Mouse (Mus musculus) intestine, embryonic 16.5 days (tissue): ENCODE measurements around the gene Olfr46. TPM values are rescaled to one million over a fixed set of nuclear protein-coding genes. Genes with fewer than 3 reads are reported as not detected.
"Not testable (repeated sequence)": the region's sequence is repeated elsewhere in the genome, so short reads cannot be mapped to it uniquely, and the experiment has no call there.

Source experiments
- ATAC-seq: fragments of 200-750 bp; cut with Nextera tagmentation; 2 replicates; pipeline ENCODE4 v1.8.0; 2017; ENCODE audit warnings: moderate TSS enrichment, moderate library complexity
- H3K27ac ChIP-seq: fragments of 300-500 bp; sonication (generic); 2 replicates; pipeline ENCODE4 v1.5.1; 2014; ENCODE audit warnings: mild to moderate bottlenecking, low read length
- H3K27me3 ChIP-seq: fragments of 300-500 bp; sonication (generic); replicated peaks from 2 replicates; pipeline ENCODE4 v1.6.1; 2014; ENCODE audit warnings: low read length, control low read depth, mixed read lengths; ENCODE audit not compliant: control insufficient read depth, insufficient read depth
- H3K36me3 ChIP-seq: fragments of 300-500 bp; sonication (generic); 2 replicates; pipeline ENCODE4 v1.6.1; 2014; ENCODE audit warnings: low read length, control low read depth; ENCODE audit not compliant: control insufficient read depth, insufficient read depth
- H3K4me1 ChIP-seq: fragments of 300-500 bp; sonication (generic); 2 replicates; pipeline ENCODE4 v1.6.1; 2014; ENCODE audit warnings: low read length, control low read depth, mixed read lengths; ENCODE audit not compliant: control insufficient read depth, insufficient read depth
- H3K4me2 ChIP-seq: fragments of 300-500 bp; sonication (generic); 2 replicates; pipeline ENCODE4 v1.6.1; 2014; ENCODE audit warnings: low read depth, low read length, control low read depth
- H3K4me3 ChIP-seq: fragments of 300-500 bp; sonication (generic); 2 replicates; pipeline ENCODE4 v1.5.1; 2014; ENCODE audit warnings: mild to moderate bottlenecking, low read length
- H3K9ac ChIP-seq: fragments of 300-500 bp; sonication (generic); 2 replicates; pipeline ENCODE4 v1.6.1; 2014; ENCODE audit warnings: low read depth, low read length
- H3K9me3 ChIP-seq: fragments of 300-500 bp; sonication (generic); 2 replicates; pipeline ENCODE4 v1.6.1; 2016; ENCODE audit warnings: low read length, control low read depth; ENCODE audit not compliant: control insufficient read depth
- WGBS: fragments of 180-500 bp; shearing (Covaris S2); extraction: QIAGEN DNeasy Blood & Tissue Kit; methylation state at CpG from one replicate; pipeline ENCODE4 v1.1.7; 2014; 5-methylcytosine and 5-hydroxymethylcytosine counted together
- polyA plus RNA-seq: library from polyadenylated mRNA; unstranded; fragments of >200 nt; fragmentation: Nextera tagmentation; extraction: Ambion mirVana; gene quantifications from 2 replicates; pipeline ENCODE4 v1.2.1, GENCODE M21; 2015

Gene Olfr46
- not detected in 2 replicates for polyA plus RNA-seq

- H3K4me1 ChIP-seq, ATAC-seq: not testable (repeated sequence)
- WGBS = 80% methylated on average over 2 of the region's 2 CpGs
Observed at GRCm38 (mm10) chr7:140600969-140601368, at the start of gene Olfr46. Olfr46 (plus strand) TSS chr7:140601269.

GRCm38 (mm10) chr7:140567586-140567985 lies 33.5 kb upstream of the Olfr46 start, which contains the start of gene Olfr538:
Olfr538 (plus strand) TSS chr7:140567886.
- no peaks in the 10 kb centered on the region for H3K36me3 ChIP-seq
- H3K27me3 ChIP-seq = no peaks in the 10 kb centered on the region
- H3K9ac ChIP-seq = no peak within 1 kb of the TSS
- 69% methylated on average over 3 of the region's 3 CpGs for WGBS
- ATAC-seq = no peak
- H3K9me3 ChIP-seq = no peaks in the 10 kb centered on the region
- no peak within 1 kb of the TSS for H3K4me3 ChIP-seq
- H3K27ac ChIP-seq = no peak within 1 kb of the TSS
- no peaks in the 10 kb centered on the region for H3K4me1 ChIP-seq
- H3K4me2 ChIP-seq = no peak within 1 kb of the TSS

More at GRCm38 (mm10) chr7:140600969-140601368, at the start of gene Olfr46:
- not testable (repeated sequence) for H3K9ac ChIP-seq, H3K4me2 ChIP-seq, H3K36me3 ChIP-seq, H3K4me3 ChIP-seq, H3K9me3 ChIP-seq, H3K27ac ChIP-seq, H3K27me3 ChIP-seq

- H3K4me3 ChIP-seq, H3K4me1 ChIP-seq, H3K4me2 ChIP-seq, H3K27me3 ChIP-seq, H3K9ac ChIP-seq, H3K9me3 ChIP-seq, H3K36me3 ChIP-seq, ATAC-seq, H3K27ac ChIP-seq: not testable (repeated sequence)
- WGBS = 81% methylated on average over 3 of the region's 3 CpGs
Observed at GRCm38 (mm10) chr7:140628670-140629069, 27.6 kb downstream of the Olfr46 start, which contains the start of gene Olfr61. Olfr61 (plus strand) TSS chr7:140628970.

GRCm38 (mm10) chr7:140630559-140630958 lies 29.5 kb downstream of the Olfr46 start:
- Histone ChIP-seq H3K27me3 (no peaks in the 10 kb centered on the region), H3K4me2 (no peak overlapping the region), H3K9me3 (no peaks in the 10 kb centered on the region), H3K27ac (no peak overlapping the region), H3K4me3 (no peak overlapping the region), H3K36me3 (no peaks in the 10 kb centered on the region), H3K4me1 (no peaks in the 10 kb centered on the region), H3K9ac (no peak overlapping the region)
- ATAC-seq = no peak
- 61% methylated on average over 1 of the region's 1 CpGs for WGBS

- H3K9ac ChIP-seq = no peak within 1 kb of the TSS
- no peaks in the 10 kb centered on the region for H3K27me3 ChIP-seq
- no peak within 1 kb of the TSS for H3K4me2 ChIP-seq
- H3K27ac ChIP-seq = no peak within 1 kb of the TSS
- no peaks in the 10 kb centered on the region for H3K4me1 ChIP-seq
- no peaks in the 10 kb centered on the region for H3K36me3 ChIP-seq
- 94% methylated on average over 1 of the region's 1 CpGs for WGBS
- no peak for ATAC-seq
- no peak within 1 kb of the TSS for H3K4me3 ChIP-seq
- no peaks in the 10 kb centered on the region for H3K9me3 ChIP-seq
Observed at GRCm38 (mm10) chr7:140646152-140646551, 45.1 kb downstream of the Olfr46 start, which contains the start of gene Olfr53. Olfr53 (plus strand) TSS chr7:140646452.

- no peak within 1 kb of the TSS for H3K4me3 ChIP-seq
- no peaks in the 10 kb centered on the region for H3K9me3 ChIP-seq
- H3K4me2 ChIP-seq = no peak within 1 kb of the TSS
- ATAC-seq = no peak
- H3K27ac ChIP-seq = no peak within 1 kb of the TSS
- H3K27me3 ChIP-seq = no peaks in the 10 kb centered on the region
- H3K4me1 ChIP-seq = no peaks in the 10 kb centered on the region
- no peak within 1 kb of the TSS for H3K9ac ChIP-seq
- WGBS = 75% methylated on average over 4 of the region's 4 CpGs
- no peaks in the 10 kb centered on the region for H3K36me3 ChIP-seq
Observed at GRCm38 (mm10) chr7:140659630-140660029, 58.6 kb downstream of the Olfr46 start, which contains the start of gene Olfr539. Olfr539 (plus strand) TSS chr7:140659930.

Other genes with a start within 250 kb of the Olfr46 start
- not detected in 2 replicates for gene Olfr60, start 239.6 kb upstream of the Olfr46 start, polyA plus RNA-seq
- not detected in 2 replicates for gene Olfr530, start 224.9 kb upstream of the Olfr46 start, polyA plus RNA-seq
- gene Olfr531, start 198.4 kb upstream of the Olfr46 start, polyA plus RNA-seq = not detected in 2 replicates
- gene Olfr532, start 179.6 kb upstream of the Olfr46 start, polyA plus RNA-seq = not detected in 2 replicates
- gene Olfr533, start 137.9 kb upstream of the Olfr46 start, polyA plus RNA-seq = not detected in 2 replicates
- not detected in 2 replicates for gene Olfr535, start 117.1 kb upstream of the Olfr46 start, polyA plus RNA-seq
- not detected in 2 replicates for gene Olfr536, start 93.9 kb upstream of the Olfr46 start, polyA plus RNA-seq
- gene Olfr538, start 33.4 kb upstream of the Olfr46 start, polyA plus RNA-seq = not detected in 2 replicates
- gene Olfr61, start 27.7 kb downstream of the Olfr46 start, polyA plus RNA-seq = not detected in 2 replicates
- not detected in 2 replicates for gene Olfr53, start 45.2 kb downstream of the Olfr46 start, polyA plus RNA-seq
- gene Olfr539, start 58.7 kb downstream of the Olfr46 start, polyA plus RNA-seq = not detected in 2 replicates
- gene Olfr45, start 80.7 kb downstream of the Olfr46 start, polyA plus RNA-seq = not detected in 2 replicates
- gene Olfr541, start 96.0 kb downstream of the Olfr46 start, polyA plus RNA-seq = not detected in 2 replicates
- gene Cyp2e1, start 162.5 kb downstream of the Olfr46 start, polyA plus RNA-seq = not detected in 2 replicates
- 0.18 and 0.38 TPM in 2 replicates for gene Syce1, start 186.6 kb downstream of the Olfr46 start, polyA plus RNA-seq
- gene Zfp941, start 220.9 kb downstream of the Olfr46 start, polyA plus RNA-seq = 0.95 and 1.1 TPM in 2 replicates
- 6.1 and 7.5 TPM in 2 replicates for gene Urah, start 233.7 kb downstream of the Olfr46 start, polyA plus RNA-seq
- gene Scgb1c1, start 244.3 kb downstream of the Olfr46 start, polyA plus RNA-seq = not detected in 2 replicates
- not detected in 2 replicates for gene Odf3, start 246.5 kb downstream of the Olfr46 start, polyA plus RNA-seq